ENCODE assay signal across 9 mouse cellular contexts in the genomic region with DNA sequence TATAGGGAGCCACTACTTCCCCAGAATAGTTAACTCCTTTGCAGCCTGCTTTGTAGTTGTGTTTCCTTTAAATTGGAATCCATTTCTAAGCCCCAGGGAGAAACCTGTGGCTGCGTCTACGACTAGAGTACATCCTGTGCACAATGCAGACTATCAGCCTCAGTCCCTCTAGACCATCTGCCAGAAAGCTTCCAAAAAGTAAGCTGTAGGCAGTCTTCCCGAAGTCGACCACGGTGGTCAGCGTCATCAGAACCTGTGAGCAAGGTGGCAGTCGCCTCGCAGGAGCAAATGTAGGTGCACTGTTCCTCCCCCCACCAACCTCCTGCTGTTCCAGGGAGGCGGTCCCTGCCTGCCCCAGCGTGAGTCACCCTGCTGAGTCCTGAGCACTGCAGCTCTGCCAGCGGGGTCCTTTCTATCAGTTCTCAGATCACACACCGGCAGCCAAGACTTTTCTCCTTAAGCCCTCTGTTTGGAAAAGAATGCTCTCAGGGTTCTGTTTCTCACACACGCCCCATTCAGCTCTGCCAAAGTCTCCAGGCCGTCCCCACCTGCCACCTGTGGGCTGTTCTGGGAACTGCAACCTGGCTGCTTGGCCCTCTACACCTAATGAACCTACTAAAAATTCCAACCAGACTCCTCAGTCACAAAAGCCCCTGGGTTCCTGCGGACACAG. TPM values are rescaled to one million over a fixed set of nuclear protein-coding genes. Genes with fewer than 3 reads are reported as not detected.
DNase-seq lines count a peak whose midpoint lies in the region; ATAC-seq and TF ChIP-seq lines count a peak whose summit lies in the region.
"Had no signal": no experiment of that assay in that cellular context is flagged by ENCODE, and none has a peak within 500 bp of the region (broad histone marks: within the 10 kb centered on the region; RNA-seq: fewer than 3 reads in every experiment).

No protein-coding gene starts in this region.

- peak overlapping the region; percentile 59 for H3K9ac ChIP-seq in ES-E14 (ENCODE audit: insufficient read depth, low read depth, low read length, poor library complexity, severe bottlenecking)
- H3K9ac ChIP-seq in forebrain, embryonic 14.5 days (ENCODE audit: low read length): no peak overlapping the region
- no peak overlapping the region for H3K9ac ChIP-seq in liver, postnatal 0 days (replicated peaks)
- no peak overlapping the region for H3K9ac ChIP-seq in neural tube, embryonic 14.5 days (replicated peaks; ENCODE audit: low read depth, low read length)

- peak; percentile 73 for ATAC-seq in forebrain, embryonic 14.5 days
- peak; percentile 70 for ATAC-seq in liver, postnatal 0 days
- ATAC-seq in neural tube, embryonic 14.5 days (ENCODE audit: low read depth): peak; percentile 66

- no peak for TF ChIP-seq EP300 in liver, postnatal 0 days (IDR thresholded peaks at IDR 0.05; ENCODE audit: low read depth)

- H3K27me3 ChIP-seq in forebrain, embryonic 14.5 days (replicated peaks; ENCODE audit: control insufficient read depth, insufficient read depth, low read length): no peaks in the 10 kb centered on the region
- no peaks in the 10 kb centered on the region for H3K27me3 ChIP-seq in liver, postnatal 0 days (ENCODE audit: insufficient read depth, low read length)
- no peaks in the 10 kb centered on the region for H3K27me3 ChIP-seq in neural tube, embryonic 14.5 days (ENCODE audit: control insufficient read depth, insufficient read depth, low read length)

- TF ChIP-seq CTCF in liver, postnatal 0 days (IDR thresholded peaks at IDR 0.05; ENCODE audit: low read depth): peak; percentile 81

- no peaks in the 10 kb centered on the region for H3K9me3 ChIP-seq in ES-E14 (ENCODE audit: control insufficient read depth, insufficient read depth, low read depth, low read length)
- no peaks in the 10 kb centered on the region for H3K9me3 ChIP-seq in forebrain, embryonic 14.5 days (replicated peaks; ENCODE audit: control insufficient read depth, low read length)
- H3K9me3 ChIP-seq in liver, postnatal 0 days (ENCODE audit: low read length): no peaks in the 10 kb centered on the region
- no peaks in the 10 kb centered on the region for H3K9me3 ChIP-seq in neural tube, embryonic 14.5 days (ENCODE audit: control insufficient read depth, low read length)

- H3K27ac ChIP-seq in ES-E14 (ENCODE audit: insufficient read depth, low read depth, low read length, poor library complexity, severe bottlenecking): peak overlapping the region; percentile 53; the same call in 1 of the 2 replicates
- no peak overlapping the region for H3K27ac ChIP-seq in forebrain, embryonic 14.5 days (ENCODE audit: low read depth, low read length)
- H3K27ac ChIP-seq in liver, postnatal 0 days (ENCODE audit: low read depth): no peak overlapping the region
- H3K27ac ChIP-seq in neural tube, embryonic 14.5 days (ENCODE audit: low read depth, low read length): no peak overlapping the region
- H3K27ac ChIP-seq: macrophage had no signal

- H3K4me1 ChIP-seq in ES-E14 (ENCODE audit: control insufficient read depth in 2 of 2, insufficient read depth in 2 of 2, low read length in 2 of 2, poor library complexity in 1 of 2): peaks cover 0 to 3% of the 10 kb centered on the region in 2 experiments; a peak in 1 of 4 replicates
- H3K4me1 ChIP-seq in forebrain, embryonic 14.5 days (ENCODE audit: control insufficient read depth, insufficient read depth, low read length): no peaks in the 10 kb centered on the region; the same call in 1 of the 2 replicates
- no peaks in the 10 kb centered on the region for H3K4me1 ChIP-seq in liver, postnatal 0 days (ENCODE audit: insufficient read depth)
- H3K4me1 ChIP-seq in neural tube, embryonic 14.5 days (ENCODE audit: control insufficient read depth, insufficient read depth, low read length): no peaks in the 10 kb centered on the region

- in situ Hi-C loops in ES-E14 (cut with MboI; ENCODE audit: low sequenced_read_pairs in 2 of 2, unreplicated experiment in 2 of 2): no loop called here

- no peaks in the 10 kb centered on the region for H3K36me3 ChIP-seq in ES-E14 (ENCODE audit: control insufficient read depth, insufficient read depth, low read length, poor library complexity, severe bottlenecking)
- no peaks in the 10 kb centered on the region for H3K36me3 ChIP-seq in forebrain, embryonic 14.5 days (ENCODE audit: control insufficient read depth, insufficient read depth, low read length)
- H3K36me3 ChIP-seq in liver, postnatal 0 days (replicated peaks; ENCODE audit: insufficient read depth, low read length): no peaks in the 10 kb centered on the region
- H3K36me3 ChIP-seq in neural tube, embryonic 14.5 days (ENCODE audit: control insufficient read depth, insufficient read depth, low read length): no peaks in the 10 kb centered on the region

- intact Hi-C loops in heart, postnatal 10 days (cut with DNase I): loop anchor here (5.0 kb wide), 1 partner anchor 106 kb away; no protein-coding TSS in a partner anchor

- WGBS in forebrain, embryonic 14.5 days: 20% methylated on average over 15 of the region's 15 CpGs
- WGBS in liver, postnatal 0 days (ENCODE audit: insufficient replicate concordance): 34% methylated on average over 15 of the region's 15 CpGs
- WGBS in neural tube, embryonic 14.5 days: 37% methylated on average over 15 of the region's 15 CpGs

- H3K4me3 ChIP-seq in ES-E14 (ENCODE audit: insufficient read depth in 1 of 2, low read depth in 1 of 2, low read length in 2 of 2, poor library complexity in 1 of 2, severe bottlenecking in 1 of 2): peak overlapping the region; percentile 5 to 49; a peak in 3 of 4 replicates
- no peak overlapping the region for H3K4me3 ChIP-seq in forebrain, embryonic 14.5 days (ENCODE audit: low read depth, low read length)
- H3K4me3 ChIP-seq in liver, postnatal 0 days (ENCODE audit: low read depth, low read length): no peak overlapping the region
- H3K4me3 ChIP-seq in neural tube, embryonic 14.5 days (ENCODE audit: low read depth, low read length): no peak overlapping the region

- peak overlapping the region; percentile 23; the same call in 1 of the 2 replicates for H3K4me2 ChIP-seq in forebrain, embryonic 14.5 days (ENCODE audit: low read length)
- H3K4me2 ChIP-seq in liver, postnatal 0 days (ENCODE audit: low read depth, low read length): peak overlapping the region; percentile 56
- no peak overlapping the region for H3K4me2 ChIP-seq in neural tube, embryonic 14.5 days (ENCODE audit: low read depth, low read length)

- DNase-seq in ES-E14 (ENCODE audit: low read depth, low spot score): peak; percentile 88
- peak; percentile 47 for DNase-seq in cerebellum, adult 11-12 months
- DNase-seq in forebrain, embryonic 14.5 days (ENCODE audit: low spot score): peak; percentile 77
- peak; percentile 79 to 90 for DNase-seq in heart, postnatal 10 days
- DNase-seq in kidney, postnatal 4 days: peak; percentile 91 to 92
- peak; percentile 83 for DNase-seq in liver, postnatal 0 days
- peak; percentile 91 for DNase-seq in testis, postnatal 10 days (ENCODE audit: low spot score)

TF ChIP-seq in ES-E14, 5 proteins besides CTCF, POLR2A, EP300 and RAD21:
- TF ChIP-seq CHD2 (IDR thresholded peaks at IDR 0.05; ENCODE audit: low read depth, low read length): no peak
- TF ChIP-seq ZC3H11A (IDR thresholded peaks at IDR 0.05; ENCODE audit: borderline replicate concordance, low read depth, low read length): peak; percentile 81

RNA-seq across cellular contexts. Expression of a gene that starts 14.9 kb away (rescaled TPM):
- total RNA-seq in ES-E14 (2012; rRNA removed): 8.0 and 9.7 TPM in 2 replicates
- 0.67 TPM in 2 replicates for polyA plus RNA-seq in forebrain, embryonic 14.5 days (2014; fragmentation: Nextera tagmentation; extraction: Ambion mirVana)
- under 1 TPM; 0.24 to 0.40 TPM for total RNA-seq in heart, postnatal 10 days (2021)
- 2.2 and 2.4 TPM in 2 replicates for polyA plus RNA-seq in liver, postnatal 0 days (2015; fragmentation: Nextera tagmentation; extraction: Ambion mirVana)
- polyA plus RNA-seq in neural tube, embryonic 14.5 days (2014; fragmentation: Nextera tagmentation; extraction: Ambion mirVana): 0.31 and 0.33 TPM in 2 replicates
- polyA plus RNA-seq: macrophage had no signal

Comparison
In these comparisons a context has a peak if more than half of its experiments do, and no peak if none do; other contexts are left out.
1. H3K4me3 ChIP-seq: peak in ES-E14 (2 of 2); none in forebrain, embryonic 14.5 days (single experiment), liver, postnatal 0 days (single experiment) and neural tube, embryonic 14.5 days (single experiment).
2. Peak in every context shown above with its lines, with median percentiles within 50 percentile points of each other: DNase-seq and ATAC-seq.